Mouse (Mus musculus): ENCODE results near the gene Gnrhr.

DNA sequence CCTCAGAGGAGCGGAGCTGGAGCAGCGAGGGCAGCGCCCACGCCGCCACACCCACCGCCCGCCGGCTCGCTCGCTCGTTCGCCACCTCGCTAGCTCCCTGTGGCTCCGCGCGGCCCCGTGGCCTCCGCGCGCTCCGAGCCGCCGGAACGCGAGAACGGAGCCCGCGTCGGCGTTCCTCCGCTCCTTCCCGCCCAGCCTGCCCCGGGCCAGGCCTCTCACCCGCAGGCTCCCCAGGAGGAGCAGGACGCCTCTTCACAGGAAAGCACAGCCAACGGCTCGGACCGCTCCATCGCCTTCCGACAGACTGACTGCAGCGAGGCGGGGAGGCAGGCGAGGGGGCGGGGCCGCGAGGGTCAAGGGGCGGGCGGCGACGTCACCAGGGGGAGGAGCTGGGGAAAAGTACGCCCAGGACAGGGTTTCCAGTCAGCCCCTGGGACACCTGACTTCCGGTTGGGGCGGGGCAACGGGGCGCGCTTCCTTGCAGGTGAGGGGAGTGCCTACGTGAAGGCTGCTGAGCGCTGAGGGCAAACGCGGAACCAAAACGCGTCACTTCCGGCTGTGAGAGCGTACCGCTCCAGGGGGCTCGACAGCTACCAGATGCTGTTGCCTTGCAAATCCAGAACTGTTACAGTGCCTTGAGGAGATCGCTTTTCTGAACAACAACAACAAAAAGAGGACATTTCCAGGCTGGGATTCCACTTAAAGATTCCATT, 25.1 kb downstream of the Gnrhr start, which contains the start of gene Uba6:
- no peak for TF ChIP-seq CTCF (IDR thresholded peaks at IDR 0.05; ENCODE audit: low read depth, low read length)
- 0 out of 2 replicates have a peak, but pooled peaks have one; percentile 47 for TF ChIP-seq POLR2A (IDR thresholded peaks at IDR 0.05; ENCODE audit: borderline replicate concordance, low read depth, low read length)
